Mouse (Mus musculus): ENCODE data around the gene Zbtb11. TPM values are rescaled to one million over a fixed set of nuclear protein-coding genes. Genes with fewer than 3 reads are reported as not detected.

The Zbtb11 gene
- total RNA-seq (2014; fragmentation: Nextera tagmentation) (37.0 and 37.6 TPM in 2 replicates), total RNA-seq (2017) (35.1 and 42.3 TPM in 2 replicates), polyA plus RNA-seq (2012) (6.8 TPM in 2 replicates)

DNA sequence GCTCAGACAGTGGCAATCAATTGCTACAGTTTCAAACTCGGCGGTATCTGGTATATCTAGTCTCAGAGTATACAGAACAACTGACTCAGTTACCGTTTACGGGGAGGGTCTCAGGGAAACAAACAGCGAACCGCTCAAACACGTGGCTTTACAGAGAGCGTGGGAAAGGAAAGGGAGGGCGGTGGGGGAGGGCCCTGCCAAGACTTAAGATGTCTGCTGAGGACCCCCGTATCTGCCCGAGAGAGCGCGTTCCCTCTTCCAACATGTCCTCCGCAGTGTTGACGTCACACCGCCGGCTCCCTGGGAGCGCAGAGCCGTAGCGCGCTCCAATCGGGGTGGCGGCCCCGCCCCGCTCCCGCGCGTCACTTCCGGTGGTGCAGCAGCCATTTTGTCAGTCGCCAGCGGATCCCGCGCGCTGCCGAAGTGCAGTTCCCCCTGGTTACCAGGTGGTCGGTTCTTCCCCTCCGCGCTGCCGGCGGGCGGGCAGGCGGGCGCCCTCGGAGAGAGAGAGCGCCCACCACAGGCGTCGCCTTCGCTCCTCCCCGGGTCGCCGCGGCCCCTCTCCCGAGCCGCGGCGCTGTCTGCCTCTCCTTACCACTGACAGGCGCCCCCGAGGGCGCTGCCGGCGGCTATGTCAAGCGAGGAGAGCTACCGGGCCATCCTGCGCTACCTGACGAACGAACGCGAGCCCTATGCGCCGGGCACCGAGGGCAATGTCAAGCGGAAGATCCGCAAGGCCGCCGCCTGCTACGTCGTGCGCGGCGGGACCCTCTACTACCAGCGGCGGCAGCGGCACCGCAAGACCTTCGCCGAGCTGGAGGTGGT is at the start of gene Zbtb11:
TSS of gene Zbtb11 (plus strand) at position 453 of the 825 bp plus-strand sequence.
- ATAC-seq (ENCODE audit: extremely low read depth, insufficient number of reproducible peaks, low FRiP score, poor library complexity, severe bottlenecking) (peak; percentile 94), DNase-seq (ENCODE audit: low spot score) (peak; percentile 79)
- Histone ChIP-seq H3K36me3 (replicated peaks) (peaks cover 55% of the 10 kb centered on the region), H3K4me1 (ENCODE audit: insufficient read depth, low read depth, low read length) (peaks cover 62% of the 10 kb centered on the region), H3K4me3 (ENCODE audit: low read depth, low read length) (peak within 1 kb of the TSS; percentile 91), H3K27me3 (ENCODE audit: insufficient read depth, low read length) (no peaks in the 10 kb centered on the region), H3K9me3 (replicated peaks) (no peaks in the 10 kb centered on the region)
- TF ChIP-seq CTCF (IDR thresholded peaks at IDR 0.05; ENCODE audit: low read depth, low read length) (no peak), POLR2AphosphoS5 (IDR thresholded peaks at IDR 0.05; ENCODE audit: insufficient replicate concordance, low read depth, low read length) (no peak), GATA2 (IDR thresholded peaks at IDR 0.05; ENCODE audit: borderline replicate concordance, low read depth, low read length) (no peak), GATA1 (IDR thresholded peaks at IDR 0.05; ENCODE audit: borderline replicate concordance, low read length) (no peak), TAL1 (conservative IDR thresholded peaks at IDR 0.05; ENCODE audit: low read depth, low read length) (no peak)

DNA sequence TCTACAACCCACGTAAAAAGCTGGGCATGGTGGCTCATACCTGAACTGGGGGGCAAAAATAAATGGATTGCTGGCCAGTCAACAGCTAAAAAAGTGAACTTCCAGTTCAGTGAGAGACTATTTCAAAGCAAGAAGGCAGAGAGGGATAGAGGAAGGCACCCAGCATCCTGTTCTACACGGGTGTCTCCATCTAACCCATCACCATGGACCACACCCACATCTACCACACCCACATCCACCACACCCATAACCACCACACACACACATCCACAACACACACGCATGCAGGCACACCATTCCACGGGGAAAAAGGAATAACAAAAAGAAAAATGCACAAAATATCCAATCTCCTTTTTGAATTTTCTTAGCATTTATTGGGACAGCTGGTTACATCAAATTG is 49.7 kb upstream of the Zbtb11 start:
- DNase-seq (ENCODE audit: low spot score) (no peak), ATAC-seq (ENCODE audit: extremely low read depth, insufficient number of reproducible peaks, low FRiP score, poor library complexity, severe bottlenecking) (no peak)
- no peak for TF ChIP-seq TAL1 (conservative IDR thresholded peaks at IDR 0.05; ENCODE audit: low read depth, low read length)
- TF ChIP-seq GATA1 (IDR thresholded peaks at IDR 0.05; ENCODE audit: borderline replicate concordance, low read length), result no peak
- TF ChIP-seq CTCF (IDR thresholded peaks at IDR 0.05; ENCODE audit: low read depth, low read length), result no peak
- TF ChIP-seq GATA2 (IDR thresholded peaks at IDR 0.05; ENCODE audit: borderline replicate concordance, low read depth, low read length), result no peak
- TF ChIP-seq POLR2AphosphoS5 (IDR thresholded peaks at IDR 0.05; ENCODE audit: insufficient replicate concordance, low read depth, low read length), result no peak
- Histone ChIP-seq H3K36me3 (replicated peaks) (peaks cover 72% of the 10 kb centered on the region), H3K4me3 (ENCODE audit: low read depth, low read length) (no peak overlapping the region), H3K27me3 (ENCODE audit: insufficient read depth, low read length) (no peaks in the 10 kb centered on the region), H3K4me1 (ENCODE audit: insufficient read depth, low read depth, low read length) (peaks cover 12% of the 10 kb centered on the region), H3K9me3 (replicated peaks) (no peaks in the 10 kb centered on the region)

DNA sequence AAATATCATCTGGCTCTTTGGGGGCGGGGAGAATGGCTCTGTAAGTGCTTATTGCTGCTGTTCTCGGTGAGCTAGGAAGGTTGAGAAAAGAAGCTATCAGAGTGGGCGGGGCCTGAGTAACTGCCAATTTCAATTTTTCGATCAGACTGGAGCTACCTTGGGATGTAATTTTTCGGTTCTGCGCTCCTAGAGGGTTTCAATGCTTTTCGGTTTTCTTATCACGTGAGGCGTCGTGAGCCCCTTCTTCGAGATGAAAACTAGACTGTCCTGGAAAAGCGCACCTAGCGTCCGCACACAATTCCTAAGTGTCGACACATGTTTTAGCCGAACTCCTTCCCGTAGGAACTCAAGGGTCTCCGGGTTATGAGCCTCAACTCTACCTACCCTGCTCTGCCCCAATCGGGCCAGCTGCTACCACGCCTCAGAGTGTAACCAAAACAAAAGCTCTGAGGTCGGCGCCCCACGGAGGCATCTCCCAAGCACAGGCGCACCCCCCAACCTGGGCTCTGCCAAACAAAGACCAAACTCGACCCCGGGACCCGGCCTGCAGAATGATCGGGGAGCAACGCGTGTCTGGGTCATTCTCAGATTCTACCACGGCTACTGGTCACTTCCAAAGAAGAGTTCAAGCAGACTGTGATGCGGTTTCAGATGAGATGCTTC is 39.9 kb upstream of the Zbtb11 start:
- Histone ChIP-seq H3K4me1 (ENCODE audit: insufficient read depth, low read depth, low read length) (peaks cover 22% of the 10 kb centered on the region), H3K4me3 (ENCODE audit: low read depth, low read length) (peak overlapping the region; percentile 78), H3K27me3 (ENCODE audit: insufficient read depth, low read length) (no peaks in the 10 kb centered on the region), H3K36me3 (replicated peaks) (peaks cover 32% of the 10 kb centered on the region), H3K9me3 (replicated peaks) (no peaks in the 10 kb centered on the region)
- DNase-seq (ENCODE audit: low spot score) (no peak), ATAC-seq (ENCODE audit: extremely low read depth, insufficient number of reproducible peaks, low FRiP score, poor library complexity, severe bottlenecking) (no peak)
- no peak for TF ChIP-seq POLR2AphosphoS5 (IDR thresholded peaks at IDR 0.05; ENCODE audit: insufficient replicate concordance, low read depth, low read length)
- TF ChIP-seq TAL1 (conservative IDR thresholded peaks at IDR 0.05; ENCODE audit: low read depth, low read length), result no peak
- no peak for TF ChIP-seq GATA2 (IDR thresholded peaks at IDR 0.05; ENCODE audit: borderline replicate concordance, low read depth, low read length)
- TF ChIP-seq CTCF (IDR thresholded peaks at IDR 0.05; ENCODE audit: low read depth, low read length), result no peak
- TF ChIP-seq GATA1 (IDR thresholded peaks at IDR 0.05; ENCODE audit: borderline replicate concordance, low read length), result no peak

DNA sequence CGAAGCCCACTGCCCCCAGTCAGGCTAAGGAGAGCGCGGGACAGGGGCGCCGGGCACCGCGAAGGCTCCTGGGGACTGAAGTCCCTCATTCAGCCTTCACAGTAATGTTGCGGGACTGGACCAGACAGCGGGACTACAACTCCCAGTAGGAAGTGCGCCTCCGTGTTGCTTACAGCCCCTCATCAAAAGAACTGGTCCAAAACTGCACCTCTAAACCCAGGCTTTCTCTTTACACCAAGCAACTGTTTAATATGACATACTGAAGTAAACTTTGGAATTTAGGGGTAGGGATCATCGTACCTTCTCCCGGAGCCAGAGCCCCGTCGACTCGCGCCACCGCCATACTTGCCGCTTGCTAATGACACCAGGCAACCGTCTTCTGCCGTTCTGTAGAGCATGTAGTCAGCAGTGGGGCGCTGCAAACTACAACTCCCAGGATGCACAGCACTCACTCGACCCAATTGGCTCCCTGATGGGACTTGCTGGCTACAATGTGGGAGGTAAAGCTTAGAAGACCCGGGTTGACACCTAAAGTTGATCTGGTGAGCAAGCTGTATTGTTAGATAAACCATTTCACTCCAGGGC is 39.1 kb upstream of the Zbtb11 start, which contains the start of gene Cep97:
TSS of gene Cep97 (minus strand) at position 403 of the 585 bp plus-strand sequence.
- peak; percentile 74 for DNase-seq (ENCODE audit: low spot score)
- H3K4me1 ChIP-seq (ENCODE audit: insufficient read depth, low read depth, low read length), result peaks cover 23% of the 10 kb centered on the region
- H3K27me3 ChIP-seq (ENCODE audit: insufficient read depth, low read length), result no peaks in the 10 kb centered on the region
- TF ChIP-seq POLR2AphosphoS5 (IDR thresholded peaks at IDR 0.05; ENCODE audit: insufficient replicate concordance, low read depth, low read length), result no peak
- TF ChIP-seq GATA2 (IDR thresholded peaks at IDR 0.05; ENCODE audit: borderline replicate concordance, low read depth, low read length), result no peak
- peak; percentile 31; the same call in 1 of the 2 replicates for TF ChIP-seq TAL1 (conservative IDR thresholded peaks at IDR 0.05; ENCODE audit: low read depth, low read length)
- peak; percentile 97 for ATAC-seq (ENCODE audit: extremely low read depth, insufficient number of reproducible peaks, low FRiP score, poor library complexity, severe bottlenecking)
- H3K4me3 ChIP-seq (ENCODE audit: low read depth, low read length), result peak within 1 kb of the TSS; percentile 78
- peaks cover 24% of the 10 kb centered on the region for H3K36me3 ChIP-seq (replicated peaks)
- no peaks in the 10 kb centered on the region for H3K9me3 ChIP-seq (replicated peaks)

DNA sequence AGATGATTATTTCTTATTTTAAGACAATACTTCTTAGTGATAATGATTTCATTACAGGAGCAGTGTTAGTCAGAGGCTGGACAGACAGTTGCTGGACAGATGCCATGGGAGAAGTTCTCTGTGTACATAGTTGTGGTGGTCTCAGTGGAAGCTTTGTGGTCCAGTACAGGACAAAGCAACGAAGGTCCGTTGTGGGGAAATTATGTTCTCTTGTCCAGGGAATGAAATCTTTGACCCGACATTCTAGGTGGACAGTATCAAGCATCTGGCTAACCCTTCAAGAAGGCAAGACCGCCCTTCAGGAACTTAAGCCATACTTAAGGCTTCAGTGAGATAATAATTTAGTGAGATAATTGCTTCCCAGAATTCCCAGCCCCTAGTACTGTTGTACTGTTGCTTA is 34.9 kb upstream of the Zbtb11 start:
- peaks cover 4% of the 10 kb centered on the region; the same call in 1 of the 2 replicates for H3K27me3 ChIP-seq (ENCODE audit: insufficient read depth, low read length)
- no peaks in the 10 kb centered on the region for H3K36me3 ChIP-seq (replicated peaks)
- ATAC-seq (ENCODE audit: extremely low read depth, insufficient number of reproducible peaks, low FRiP score, poor library complexity, severe bottlenecking) (no peak), DNase-seq (ENCODE audit: low spot score) (no peak)
- H3K4me1 ChIP-seq (ENCODE audit: insufficient read depth, low read depth, low read length), result peaks cover 11% of the 10 kb centered on the region
- no peak overlapping the region for H3K4me3 ChIP-seq (ENCODE audit: low read depth, low read length)
- H3K9me3 ChIP-seq (replicated peaks), result no peaks in the 10 kb centered on the region
- TF ChIP-seq POLR2AphosphoS5 (IDR thresholded peaks at IDR 0.05; ENCODE audit: insufficient replicate concordance, low read depth, low read length), result no peak
- no peak for TF ChIP-seq TAL1 (conservative IDR thresholded peaks at IDR 0.05; ENCODE audit: low read depth, low read length)
- no peak for TF ChIP-seq GATA1 (IDR thresholded peaks at IDR 0.05; ENCODE audit: borderline replicate concordance, low read length)
- TF ChIP-seq GATA2 (IDR thresholded peaks at IDR 0.05; ENCODE audit: borderline replicate concordance, low read depth, low read length), result no peak
- no peak for TF ChIP-seq CTCF (IDR thresholded peaks at IDR 0.05; ENCODE audit: low read depth, low read length)

DNA sequence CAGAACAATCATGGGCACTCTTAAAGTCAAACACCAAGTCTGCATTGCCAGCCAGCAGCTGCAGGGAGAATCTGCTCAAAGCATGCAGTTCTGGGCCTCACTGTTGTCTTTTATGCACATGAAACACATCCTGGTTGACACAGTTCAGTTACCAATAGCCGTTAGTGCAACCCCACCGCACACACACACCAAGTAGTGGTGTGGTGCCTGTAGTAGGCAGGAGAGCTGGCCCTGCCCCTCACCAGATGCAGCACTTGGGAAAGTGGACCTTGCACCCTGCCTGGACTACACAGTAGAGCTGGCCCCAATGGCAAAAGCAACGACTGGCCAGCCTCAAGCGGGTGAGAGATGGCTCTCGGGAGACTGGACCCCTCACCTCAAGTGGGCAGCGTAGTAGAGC is 34.0 kb upstream of the Zbtb11 start:
- H3K9me3 ChIP-seq (replicated peaks), result no peaks in the 10 kb centered on the region
- DNase-seq (ENCODE audit: low spot score) (no peak), ATAC-seq (ENCODE audit: extremely low read depth, insufficient number of reproducible peaks, low FRiP score, poor library complexity, severe bottlenecking) (no peak)
- peaks cover 10% of the 10 kb centered on the region for H3K4me1 ChIP-seq (ENCODE audit: insufficient read depth, low read depth, low read length)
- H3K4me3 ChIP-seq (ENCODE audit: low read depth, low read length), result no peak overlapping the region
- H3K36me3 ChIP-seq (replicated peaks), result no peaks in the 10 kb centered on the region
- no peak for TF ChIP-seq CTCF (IDR thresholded peaks at IDR 0.05; ENCODE audit: low read depth, low read length)
- no peak for TF ChIP-seq GATA1 (IDR thresholded peaks at IDR 0.05; ENCODE audit: borderline replicate concordance, low read length)
- no peak for TF ChIP-seq POLR2AphosphoS5 (IDR thresholded peaks at IDR 0.05; ENCODE audit: insufficient replicate concordance, low read depth, low read length)
- TF ChIP-seq GATA2 (IDR thresholded peaks at IDR 0.05; ENCODE audit: borderline replicate concordance, low read depth, low read length), result no peak
- no peak for TF ChIP-seq TAL1 (conservative IDR thresholded peaks at IDR 0.05; ENCODE audit: low read depth, low read length)
- H3K27me3 ChIP-seq (ENCODE audit: insufficient read depth, low read length), result peaks cover 4% of the 10 kb centered on the region; the same call in 1 of the 2 replicates

All from G1E (cell line).